Mouse (Mus musculus): Measurements from ENCODE around the gene Rgs4. TPM values are rescaled to one million over a fixed set of nuclear protein-coding genes. Genes with fewer than 3 reads are reported as not detected.

Rgs4 gene
- total RNA-seq (2023; ENCODE audit: inconsistent age): not detected in 4 replicates

DNA sequence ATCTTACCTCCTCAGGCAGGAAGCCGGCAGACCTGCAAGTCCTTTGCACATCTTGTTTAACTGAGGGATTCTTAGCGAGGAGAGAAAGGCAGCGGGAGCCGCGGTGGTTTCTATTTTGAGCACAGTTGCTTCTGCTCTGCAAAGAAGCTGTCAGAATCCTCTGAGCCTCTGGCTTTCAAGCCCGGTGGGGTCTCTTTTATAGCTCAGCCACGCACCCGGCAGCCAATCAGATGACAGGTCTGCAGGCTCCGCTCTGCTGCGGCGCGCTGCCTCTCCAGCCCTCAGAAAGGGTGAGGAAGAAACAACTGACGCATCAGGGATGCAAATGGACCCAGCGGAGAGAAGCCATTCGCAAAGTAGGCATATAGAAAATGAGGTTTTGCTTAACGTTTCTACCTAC, at the start of gene Rgs4:
TSS of gene Rgs4 (minus strand) at position 170 of the 400 bp plus-strand sequence.

Other genes starting within 250 kb of the Rgs4 start
- gene Nuf2, start 216.2 kb downstream of the Rgs4 start, total RNA-seq (2023; ENCODE audit: inconsistent age): 1.6 to 3.0 TPM (median 2.2 TPM) in 4 replicates
- gene Rgs5, start 92.1 kb downstream of the Rgs4 start, total RNA-seq (2023; ENCODE audit: inconsistent age): not detected in 4 replicates
- not detected in 4 replicates for gene Ccdc190, start 181.0 kb upstream of the Rgs4 start, total RNA-seq (2023; ENCODE audit: inconsistent age)
- gene Hsd17b7, start 221.6 kb upstream of the Rgs4 start, total RNA-seq (2023; ENCODE audit: inconsistent age): 6.8 to 13.5 TPM (median 10.1 TPM) in 4 replicates

All from B cell, adult (primary cell).